Mouse (Mus musculus) hindbrain, embryonic 11.5 days (tissue): ENCODE measurements around the gene Sipa1l1. TPM values are rescaled to one million over a fixed set of nuclear protein-coding genes. Genes with fewer than 3 reads are reported as not detected.

Experiments
- ATAC-seq: fragments of 200-750 bp; cut with Nextera tagmentation; 2 replicates; pipeline ENCODE4 v1.8.0; 2017; ENCODE audit warnings: mild to moderate bottlenecking, moderate TSS enrichment, moderate library complexity; ENCODE audit not compliant: low FRiP score
- DNase-seq: peaks from one replicate; pipeline ENCODE4 v3.0.0-alpha.2; 2015; ENCODE audit warnings: low spot score
- H3K27ac ChIP-seq: fragments of 300-500 bp; sonication (generic); 2 replicates; pipeline ENCODE4 v1.5.1; 2014; ENCODE audit warnings: mild to moderate bottlenecking, low read depth, low read length
- H3K27me3 ChIP-seq: fragments of 300-500 bp; sonication (generic); 2 replicates; pipeline ENCODE4 v1.6.1; 2014; ENCODE audit warnings: mild to moderate bottlenecking, low read length, moderate library complexity, mixed read lengths; ENCODE audit not compliant: control insufficient read depth, insufficient read depth
- H3K36me3 ChIP-seq: fragments of 300-500 bp; sonication (generic); 2 replicates; pipeline ENCODE4 v1.6.1; 2014; ENCODE audit warnings: mild to moderate bottlenecking, low read length, moderate library complexity, mixed read lengths; ENCODE audit not compliant: control insufficient read depth, insufficient read depth
- H3K4me1 ChIP-seq: fragments of 300-500 bp; sonication (generic); replicated peaks from 2 replicates; pipeline ENCODE4 v1.6.1; 2014; ENCODE audit warnings: low read length, mixed read lengths; ENCODE audit not compliant: control insufficient read depth, insufficient read depth
- H3K4me2 ChIP-seq: fragments of 300-500 bp; sonication (generic); replicated peaks from 2 replicates; pipeline ENCODE4 v1.6.1; 2014; ENCODE audit warnings: mild to moderate bottlenecking, low read depth, low read length
- H3K4me3 ChIP-seq: fragments of 300-500 bp; sonication (generic); 2 replicates; pipeline ENCODE4 v1.5.1; 2014; ENCODE audit warnings: low read depth, low read length
- H3K9ac ChIP-seq: fragments of 300-500 bp; sonication (generic); 2 replicates; pipeline ENCODE4 v1.6.1; 2014; ENCODE audit warnings: low read depth, low read length
- H3K9me3 ChIP-seq: fragments of 300-500 bp; sonication (generic); 2 replicates; pipeline ENCODE4 v1.6.1; 2016; ENCODE audit warnings: low read length; ENCODE audit not compliant: control insufficient read depth
- WGBS: fragments of 180-500 bp; shearing (Covaris S2); extraction: QIAGEN DNeasy Blood & Tissue Kit; methylation state at CpG from one replicate; pipeline ENCODE4 v1.1.7; 2014; 5-methylcytosine and 5-hydroxymethylcytosine counted together
- polyA plus RNA-seq: library from polyadenylated mRNA; unstranded; fragments of >200 nt; fragmentation: Nextera tagmentation; extraction: Ambion mirVana; gene quantifications from 2 replicates; pipeline ENCODE4 v1.2.1, GENCODE M21; 2014

Sipa1l1 gene
- polyA plus RNA-seq, 1 experiment from 2014 or later, result 30.8 TPM

- Histone ChIP-seq H3K27me3 (no peaks in the 10 kb centered on the region; the same call in 1 of the 2 replicates), H3K9me3 (no peaks in the 10 kb centered on the region), H3K9ac (no peak overlapping the region), H3K4me3 (no peak overlapping the region), H3K36me3 (peaks cover 6% of the 10 kb centered on the region; the same call in 1 of the 2 replicates), H3K4me2 (no peak overlapping the region), H3K27ac (no peak overlapping the region), H3K4me1 (no peaks in the 10 kb centered on the region)
- WGBS, result 94% methylated on average over 15 of the region's 15 CpGs
- DNase-seq (no peak), ATAC-seq (no peak)
Observed at GRCm38 (mm10) chr12:82424783-82425182, 255.7 kb downstream of the Sipa1l1 start.

GRCm38 (mm10) chr12:82425853-82426252 lies 256.7 kb downstream of the Sipa1l1 start:
- WGBS, result 90% methylated on average over 11 of the region's 11 CpGs

GRCm38 (mm10) chr12:82427416-82427815 lies 258.3 kb downstream of the Sipa1l1 start:
- Histone ChIP-seq H3K4me1 (no peaks in the 10 kb centered on the region), H3K27me3 (no peaks in the 10 kb centered on the region; the same call in 1 of the 2 replicates), H3K9me3 (no peaks in the 10 kb centered on the region), H3K4me3 (no peak overlapping the region), H3K4me2 (no peak overlapping the region), H3K9ac (no peak overlapping the region), H3K36me3 (peaks cover 6% of the 10 kb centered on the region; the same call in 1 of the 2 replicates), H3K27ac (no peak overlapping the region)
- no peak for ATAC-seq
- WGBS, result 91% methylated on average over 2 of the region's 2 CpGs
- DNase-seq, result no peak

More at GRCm38 (mm10) chr12:82425853-82426252, 256.7 kb downstream of the Sipa1l1 start:
- no peaks in the 10 kb centered on the region for H3K9me3 ChIP-seq
- H3K4me2 ChIP-seq, result no peak overlapping the region
- no peak for ATAC-seq
- no peak for DNase-seq
- no peaks in the 10 kb centered on the region for H3K4me1 ChIP-seq
- no peak overlapping the region for H3K9ac ChIP-seq
- H3K27me3 ChIP-seq, result no peaks in the 10 kb centered on the region; the same call in 1 of the 2 replicates
- H3K27ac ChIP-seq, result no peak overlapping the region
- H3K4me3 ChIP-seq, result no peak overlapping the region
- H3K36me3 ChIP-seq, result peaks cover 6% of the 10 kb centered on the region; the same call in 1 of the 2 replicates

GRCm38 (mm10) chr12:82428466-82428865 lies 259.3 kb downstream of the Sipa1l1 start:
- no peak for ATAC-seq
- H3K36me3 ChIP-seq, result peaks cover 2% of the 10 kb centered on the region; the same call in 1 of the 2 replicates

GRCm38 (mm10) chr12:82433311-82433710 lies 264.2 kb downstream of the Sipa1l1 start:
- no peaks in the 10 kb centered on the region; the same call in 1 of the 2 replicates for H3K27me3 ChIP-seq
- H3K27ac ChIP-seq, result no peak overlapping the region
- WGBS, result 32% methylated on average over 4 of the region's 4 CpGs
- no peak overlapping the region for H3K4me3 ChIP-seq
- no peak overlapping the region for H3K9ac ChIP-seq
- H3K4me2 ChIP-seq, result no peak overlapping the region
- ATAC-seq, result peak; percentile 56
- H3K4me1 ChIP-seq, result no peaks in the 10 kb centered on the region
- no peaks in the 10 kb centered on the region for H3K36me3 ChIP-seq
- H3K9me3 ChIP-seq, result no peaks in the 10 kb centered on the region
- peak; percentile 17 for DNase-seq

More at GRCm38 (mm10) chr12:82428466-82428865, 259.3 kb downstream of the Sipa1l1 start:
- H3K4me1 ChIP-seq, result no peaks in the 10 kb centered on the region
- H3K27ac ChIP-seq, result no peak overlapping the region
- DNase-seq, result no peak
- H3K27me3 ChIP-seq, result no peaks in the 10 kb centered on the region; the same call in 1 of the 2 replicates
- no peak overlapping the region for H3K4me2 ChIP-seq
- no peaks in the 10 kb centered on the region for H3K9me3 ChIP-seq
- H3K9ac ChIP-seq, result no peak overlapping the region
- 88% methylated on average over 9 of the region's 9 CpGs for WGBS
- no peak overlapping the region for H3K4me3 ChIP-seq

- no peaks in the 10 kb centered on the region for H3K4me1 ChIP-seq
- no peak for ATAC-seq
- H3K27me3 ChIP-seq, result no peaks in the 10 kb centered on the region
- no peak overlapping the region for H3K4me2 ChIP-seq
- 89% methylated on average over 9 of the region's 9 CpGs for whole genome bisulfite sequencing
- no peak overlapping the region for H3K27ac ChIP-seq
- no peak overlapping the region for H3K4me3 ChIP-seq
- no peaks in the 10 kb centered on the region for H3K36me3 ChIP-seq
- H3K9ac ChIP-seq, result no peak overlapping the region
- DNase-seq, result no peak
- H3K9me3 ChIP-seq, result no peaks in the 10 kb centered on the region
Observed at GRCm38 (mm10) chr12:82434591-82434990, 265.5 kb downstream of the Sipa1l1 start.

GRCm38 (mm10) chr12:82441479-82441878 lies 272.4 kb downstream of the Sipa1l1 start:
- Histone ChIP-seq H3K9me3 (no peaks in the 10 kb centered on the region), H3K4me1 (no peaks in the 10 kb centered on the region), H3K27ac (no peak overlapping the region), H3K27me3 (no peaks in the 10 kb centered on the region), H3K9ac (no peak overlapping the region), H3K36me3 (no peaks in the 10 kb centered on the region; the same call in 1 of the 2 replicates), H3K4me3 (no peak overlapping the region), H3K4me2 (no peak overlapping the region)
- ATAC-seq (no peak), DNase-seq (no peak)
- WGBS, result 96% methylated on average over 3 of the region's 3 CpGs

GRCm38 (mm10) chr12:82446609-82447024 lies 277.5 kb downstream of the Sipa1l1 start:
- Histone ChIP-seq H3K9me3 (no peaks in the 10 kb centered on the region), H3K4me2 (no peak overlapping the region), H3K27me3 (no peaks in the 10 kb centered on the region), H3K4me3 (no peak overlapping the region), H3K27ac (no peak overlapping the region), H3K4me1 (no peaks in the 10 kb centered on the region), H3K36me3 (no peaks in the 10 kb centered on the region; the same call in 1 of the 2 replicates), H3K9ac (no peak overlapping the region)
- ATAC-seq (no peak), DNase-seq (no peak)
- WGBS, result 88% methylated on average over 8 of the region's 8 CpGs

- H3K9me3 ChIP-seq, result no peaks in the 10 kb centered on the region
- 79% methylated on average over 9 of the region's 9 CpGs for WGBS
- no peak for DNase-seq
- H3K4me3 ChIP-seq, result no peak overlapping the region
- no peak overlapping the region for H3K4me2 ChIP-seq
- H3K9ac ChIP-seq, result no peak overlapping the region
- H3K4me1 ChIP-seq, result no peaks in the 10 kb centered on the region
- no peak overlapping the region for H3K27ac ChIP-seq
- no peaks in the 10 kb centered on the region for H3K27me3 ChIP-seq
- ATAC-seq, result no peak
- H3K36me3 ChIP-seq, result no peaks in the 10 kb centered on the region; the same call in 1 of the 2 replicates
Observed at GRCm38 (mm10) chr12:82448129-82448815, 279.2 kb downstream of the Sipa1l1 start.
